Mouse (Mus musculus): Measurements from ENCODE around the gene Klk7.

- TF ChIP-seq CTCF (IDR thresholded peaks at IDR 0.05; ENCODE audit: low read depth, low read length) (no peak), GATA1 (IDR thresholded peaks at IDR 0.05; ENCODE audit: borderline replicate concordance, low read length) (no peak)
Measured at GRCm38 (mm10) chr7:43816746-43817145, 5.7 kb downstream of the Klk7 start.
